Comparison of ENCODE assay signal across 28 mouse cellular contexts in the genomic region with DNA sequence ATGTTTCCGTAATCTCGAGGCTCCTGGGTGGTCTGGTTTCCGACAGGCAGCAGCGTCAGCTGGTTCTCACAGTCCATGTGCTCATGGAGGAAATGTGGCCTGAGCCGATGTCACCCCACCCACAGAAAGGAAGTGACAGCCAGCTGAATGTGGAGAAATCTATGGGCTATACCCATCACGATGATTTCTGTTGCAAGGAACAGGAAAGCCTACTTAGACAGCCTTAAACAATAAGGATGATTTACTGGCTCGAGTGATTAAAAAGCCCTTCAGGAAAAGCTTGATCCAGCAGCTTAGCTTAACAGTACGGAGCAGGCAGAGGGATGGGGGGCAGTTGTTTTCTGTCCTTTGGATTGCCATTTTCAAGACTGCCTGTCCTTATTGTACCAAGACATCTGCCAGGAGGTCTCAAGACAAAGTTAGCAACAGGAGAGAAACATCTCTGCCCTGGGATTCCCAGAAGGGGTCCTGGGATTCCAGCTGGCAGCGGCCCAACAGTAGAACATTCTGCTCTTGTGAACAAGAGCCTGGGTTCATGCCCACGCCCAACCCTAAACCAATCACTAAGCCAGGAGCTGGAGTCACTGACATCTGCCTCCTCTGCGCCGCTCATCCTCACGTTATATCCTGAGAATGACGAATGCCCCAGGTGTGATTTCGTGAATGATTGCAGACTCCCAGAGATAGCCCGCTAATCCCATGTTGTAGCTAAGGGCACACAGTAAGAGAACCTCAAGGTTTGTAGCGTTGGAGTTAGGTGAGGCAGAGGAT. TPM values are rescaled to one million over a fixed set of nuclear protein-coding genes. Genes with fewer than 3 reads are reported as not detected.
DNase-seq lines count a peak whose midpoint lies in the region; ATAC-seq and TF ChIP-seq lines count a peak whose summit lies in the region.
"Had no signal": no experiment of that assay in that cellular context is flagged by ENCODE, and none has a peak within 500 bp of the region (broad histone marks: within the 10 kb centered on the region; RNA-seq: fewer than 3 reads in every experiment).

No protein-coding gene starts in this region.

- H3K4me2 ChIP-seq in heart, embryonic 13.5 days = no peak overlapping the region
- H3K4me2 ChIP-seq in lung, embryonic 14.5 days = no peak overlapping the region
- no peak overlapping the region for H3K4me2 ChIP-seq in stomach, embryonic 16.5 days (ENCODE audit: low read depth, low read length)
- H3K4me2 ChIP-seq: embryonic facial prominence, embryonic 12.5 days; embryonic facial prominence, embryonic 15.5 days; forebrain, embryonic 12.5 days; forebrain, embryonic 15.5 days; hindbrain, embryonic 14.5 days had no signal

- no peak overlapping the region for H3K4me3 ChIP-seq in heart, embryonic 13.5 days
- H3K4me3 ChIP-seq in lung, embryonic 14.5 days (ENCODE audit: low read depth, low read length) = no peak overlapping the region
- H3K4me3 ChIP-seq in stomach, embryonic 16.5 days (replicated peaks; ENCODE audit: low read length) = no peak overlapping the region
- H3K4me3 ChIP-seq: embryonic facial prominence, embryonic 12.5 days; embryonic facial prominence, embryonic 15.5 days; forebrain, embryonic 12.5 days; forebrain, embryonic 15.5 days; heart, adult 2 months; heart, embryonic 10.5 days had no signal

- H3K27me3 ChIP-seq in heart, embryonic 13.5 days (replicated peaks) = no peaks in the 10 kb centered on the region
- H3K27me3 ChIP-seq in lung, embryonic 14.5 days (ENCODE audit: insufficient read depth, low read length) = no peaks in the 10 kb centered on the region
- no peaks in the 10 kb centered on the region for H3K27me3 ChIP-seq in stomach, embryonic 16.5 days (ENCODE audit: control insufficient read depth, insufficient read depth, low read length)
- H3K27me3 ChIP-seq: embryonic facial prominence, embryonic 12.5 days; embryonic facial prominence, embryonic 15.5 days; forebrain, embryonic 12.5 days; forebrain, embryonic 15.5 days had no signal

- 60% methylated on average over 17 of the region's 17 CpGs for WGBS in heart, embryonic 13.5 days
- WGBS in lung, embryonic 14.5 days = 66% methylated on average over 17 of the region's 17 CpGs
- 67% methylated on average over 17 of the region's 17 CpGs for WGBS in stomach, embryonic 16.5 days

- H3K36me3 ChIP-seq in heart, embryonic 13.5 days = no peaks in the 10 kb centered on the region
- H3K36me3 ChIP-seq in lung, embryonic 14.5 days (ENCODE audit: insufficient read depth) = no peaks in the 10 kb centered on the region
- H3K36me3 ChIP-seq in stomach, embryonic 16.5 days (ENCODE audit: control insufficient read depth, insufficient read depth, low read length) = no peaks in the 10 kb centered on the region
- H3K36me3 ChIP-seq: embryonic facial prominence, embryonic 12.5 days; embryonic facial prominence, embryonic 15.5 days; forebrain, embryonic 12.5 days; forebrain, embryonic 15.5 days; heart, embryonic 10.5 days had no signal

- TF ChIP-seq CTCF in lung, embryonic 14.5 days (IDR thresholded peaks at IDR 0.05; ENCODE audit: low read depth) = no peak

- intact Hi-C loops in heart, postnatal 36 days (cut with DNase I) = no loop called here

- ATAC-seq in heart, embryonic 13.5 days (ENCODE audit: extremely low read depth, insufficient number of reproducible peaks, low FRiP score, low TSS enrichment) = no peak
- no peak for ATAC-seq in lung, embryonic 14.5 days (ENCODE audit: insufficient read depth)
- no peak for ATAC-seq in stomach, embryonic 16.5 days (ENCODE audit: insufficient read depth, low FRiP score)
- ATAC-seq: CD4-positive, CD25-positive, alpha-beta regulatory T cell, adult 4 months; forebrain, embryonic 15.5 days; hindbrain, postnatal 0 days; inflammation-experienced regulatory T-cells, adult 6 months had no signal

- no peak overlapping the region for H3K9ac ChIP-seq in heart, embryonic 13.5 days
- H3K9ac ChIP-seq in lung, embryonic 14.5 days = no peak overlapping the region
- no peak overlapping the region for H3K9ac ChIP-seq in stomach, embryonic 16.5 days (ENCODE audit: low read length)
- H3K9ac ChIP-seq: embryonic facial prominence, embryonic 12.5 days; embryonic facial prominence, embryonic 15.5 days; forebrain, embryonic 12.5 days; forebrain, embryonic 15.5 days; hindbrain, embryonic 14.5 days had no signal

- DNase-seq in heart, postnatal 36 days = no peak
- peak; percentile 26 for DNase-seq in lung, embryonic 14.5 days
- DNase-seq in lung, postnatal 36 days = no peak
- DNase-seq in right cerebral cortex, postnatal 4 days = no peak
- no peak for DNase-seq in spleen, postnatal 36 days (ENCODE audit: low spot score in 2 of 2)
- DNase-seq: adrenal gland, adult 2 months; adrenal gland, postnatal 14 days; cerebellum, adult 11 months; cerebellum, adult 2 months; cerebellum, adult 9-11 months; cerebellum, postnatal 25 days; gastrocnemius, postnatal 25 days; heart, adult 2 months; heart, postnatal 4 days had no signal

- 0 out of 2 replicates have a peak, but pooled peaks cover 6% of the 10 kb centered on the region for H3K9me3 ChIP-seq in heart, embryonic 13.5 days
- H3K9me3 ChIP-seq in lung, embryonic 14.5 days (ENCODE audit: low read depth, low read length) = no peaks in the 10 kb centered on the region; the same call in 1 of the 2 replicates
- H3K9me3 ChIP-seq in stomach, embryonic 16.5 days (replicated peaks; ENCODE audit: control insufficient read depth, low read length) = no peaks in the 10 kb centered on the region
- H3K9me3 ChIP-seq: embryonic facial prominence, embryonic 12.5 days; embryonic facial prominence, embryonic 15.5 days; forebrain, embryonic 12.5 days; forebrain, embryonic 15.5 days had no signal

- 0 out of 2 replicates have a peak overlapping the region, but pooled peaks have one; percentile 28 for H3K27ac ChIP-seq in heart, embryonic 13.5 days (replicated peaks)
- no peak overlapping the region for H3K27ac ChIP-seq in lung, embryonic 14.5 days (ENCODE audit: low read depth)
- peak overlapping the region; percentile 60; the same call in 1 of the 2 replicates for H3K27ac ChIP-seq in stomach, embryonic 16.5 days (ENCODE audit: low read length)
- H3K27ac ChIP-seq: embryonic facial prominence, embryonic 12.5 days; embryonic facial prominence, embryonic 15.5 days; forebrain, embryonic 12.5 days; forebrain, embryonic 15.5 days; heart, adult 2 months; heart, embryonic 10.5 days; hindbrain, embryonic 14.5 days; hindbrain, postnatal 0 days had no signal

- H3K4me1 ChIP-seq in heart, embryonic 13.5 days = peaks cover 16% of the 10 kb centered on the region
- no peaks in the 10 kb centered on the region for H3K4me1 ChIP-seq in lung, embryonic 14.5 days (ENCODE audit: insufficient read depth)
- H3K4me1 ChIP-seq in stomach, embryonic 16.5 days (ENCODE audit: control insufficient read depth, insufficient read depth, low read length) = peaks cover 15% of the 10 kb centered on the region
- H3K4me1 ChIP-seq: embryonic facial prominence, embryonic 12.5 days had no signal

RNA-seq across cellular contexts. Expression of gene Wnt4, which starts 22.9 kb away (rescaled TPM):
- polyA plus RNA-seq in heart, embryonic 13.5 days (2015; fragmentation: Nextera tagmentation; extraction: Ambion mirVana) = 0.84 and 0.95 TPM in 2 replicates
- total RNA-seq in heart, postnatal 36 days (2021) = under 1 TPM; 0.17 to 0.19 TPM
- polyA plus RNA-seq in lung, embryonic 14.5 days (2014; fragmentation: Nextera tagmentation; extraction: Ambion mirVana) = 1.2 and 1.3 TPM in 2 replicates
- 8.7 and 13.7 TPM in 2 replicates for polyA plus RNA-seq in stomach, embryonic 16.5 days (2015; fragmentation: Nextera tagmentation; extraction: Ambion mirVana)
- total RNA-seq: common myeloid progenitor, adult 5-6 weeks; granulocyte monocyte progenitor cell, adult 5-6 weeks; MEL had no signal
